Mouse (Mus musculus) activated CD4-positive, CD25-positive, alpha-beta regulatory T cell, adult 4 months (primary cell): ENCODE measurements around the gene Sergef. TPM values are rescaled to one million over a fixed set of nuclear protein-coding genes. Genes with fewer than 3 reads are reported as not detected.
"Not testable (repeated sequence)": the region's sequence is repeated elsewhere in the genome, so short reads cannot be mapped to it uniquely, and the experiment has no call there.

ENCODE experiments used
- ATAC-seq: one replicate; pipeline ENCODE4 v1.8.0; 2017
- polyA plus RNA-seq, 2 experiments: library from polyadenylated mRNA; unstranded; fragments of 100-300 nt; shearing (Covaris generic); gene quantifications; one replicate each; pipeline ENCODE4 v1.2.1; 2017

Sergef gene
- polyA plus RNA-seq, 2 experiments from 2014 or later = 17.9 to 18.3 TPM

- no peak for ATAC-seq
Observed at GRCm38 (mm10) chr7:46572803-46573594, 66.6 kb downstream of the Sergef start.

- ATAC-seq = not testable (repeated sequence)
Observed at GRCm38 (mm10) chr7:46569509-46569908, 70.1 kb downstream of the Sergef start.

GRCm38 (mm10) chr7:46566318-46567007, 73.1 kb downstream of the Sergef start:
- ATAC-seq = no peak

- no peak for ATAC-seq
Observed at GRCm38 (mm10) chr7:46565374-46565773, 74.2 kb downstream of the Sergef start.

GRCm38 (mm10) chr7:46563801-46564200, 75.8 kb downstream of the Sergef start:
- ATAC-seq = no peak

GRCm38 (mm10) chr7:46560061-46560460, 79.5 kb downstream of the Sergef start:
- no peak for ATAC-seq

GRCm38 (mm10) chr7:46559643-46560042, 80.0 kb downstream of the Sergef start:
- ATAC-seq = no peak

- no peak for ATAC-seq
Observed at GRCm38 (mm10) chr7:46559006-46559405, 80.6 kb downstream of the Sergef start.

- no peak for ATAC-seq
Observed at GRCm38 (mm10) chr7:46557996-46558395, 81.6 kb downstream of the Sergef start.

- ATAC-seq = no peak
Observed at GRCm38 (mm10) chr7:46557387-46557786, 82.2 kb downstream of the Sergef start.

- ATAC-seq = no peak
Observed at GRCm38 (mm10) chr7:46556358-46557118, 83.1 kb downstream of the Sergef start.

- no peak for ATAC-seq
Observed at GRCm38 (mm10) chr7:46555731-46556130, 83.9 kb downstream of the Sergef start.

- no peak for ATAC-seq
Observed at GRCm38 (mm10) chr7:46554855-46555254, 84.8 kb downstream of the Sergef start.

GRCm38 (mm10) chr7:46554003-46554402, 85.6 kb downstream of the Sergef start:
- no peak for ATAC-seq

- no peak for ATAC-seq
Observed at GRCm38 (mm10) chr7:46551935-46552752, 87.5 kb downstream of the Sergef start.

GRCm38 (mm10) chr7:46551173-46551572, 88.4 kb downstream of the Sergef start:
- no peak for ATAC-seq

- no peak for ATAC-seq
Observed at GRCm38 (mm10) chr7:46548124-46548523, 91.5 kb downstream of the Sergef start.

GRCm38 (mm10) chr7:46547642-46548041, 92.0 kb downstream of the Sergef start:
- ATAC-seq = no peak

- no peak for ATAC-seq
Observed at GRCm38 (mm10) chr7:46546539-46546938, 93.1 kb downstream of the Sergef start.

GRCm38 (mm10) chr7:46544195-46544641, 95.4 kb downstream of the Sergef start:
- ATAC-seq = no peak

GRCm38 (mm10) chr7:46542117-46542516, 97.5 kb downstream of the Sergef start:
- no peak for ATAC-seq

- no peak for ATAC-seq
Observed at GRCm38 (mm10) chr7:46540616-46541015, 99.0 kb downstream of the Sergef start.
